Mouse (Mus musculus) MEL (cell line): ENCODE results near the gene Zfp566.

Experiments used
- CTCF ChIP-seq, 3 experiments: IDR thresholded peaks in 2 of 3; conservative IDR thresholded peaks in 1 of 3; 2 replicates each; pipeline ENCODE4 v1.5.1; 2011 to 2012; ENCODE audit warnings: low read length in 3 of 3, low read depth in 2 of 3, mild to moderate bottlenecking in 2 of 3, improper control_type of control experiment in 1 of 3, inconsistent platforms in 1 of 3, mixed read lengths in 1 of 3, moderate library complexity in 1 of 3; ENCODE audit not compliant: control insufficient read depth in 1 of 3, insufficient read depth in 1 of 3, poor library complexity in 1 of 3, severe bottlenecking in 1 of 3
- E2F4 ChIP-seq: IDR thresholded peaks from 2 replicates; pipeline ENCODE4 v1.6.1; 2011; ENCODE audit warnings: low read depth, low read length, improper control_type of control experiment, borderline replicate concordance
- NRF1 ChIP-seq: IDR thresholded peaks from 2 replicates; pipeline ENCODE4 v1.6.1; 2014; ENCODE audit warnings: low read depth, mild to moderate bottlenecking, inconsistent platforms, low read length, improper control_type of control experiment, moderate library complexity; ENCODE audit not compliant: poor library complexity, insufficient read depth, severe bottlenecking
- POLR2A ChIP-seq, 2 experiments: IDR thresholded peaks; 2 replicates each; pipeline ENCODE4 v1.6.1; 2011 to 2012; ENCODE audit warnings: low read length in 2 of 2, mild to moderate bottlenecking in 2 of 2, control low read depth in 1 of 2, improper control_type of control experiment in 1 of 2, low read depth in 1 of 2, moderate library complexity in 1 of 2; ENCODE audit not compliant: control insufficient read depth in 1 of 2, insufficient read depth in 1 of 2, poor library complexity in 1 of 2
- POLR2AphosphoS5 ChIP-seq: IDR thresholded peaks from 2 replicates; pipeline ENCODE4 v1.6.1; 2012; ENCODE audit warnings: low read depth, borderline replicate concordance, mild to moderate bottlenecking, inconsistent platforms, low read length, moderate library complexity, mixed read lengths
- TBP ChIP-seq: IDR thresholded peaks from 2 replicates; pipeline ENCODE4 v1.8.0; 2011; ENCODE audit warnings: low read depth, low read length, improper control_type of control experiment

GRCm38 (mm10) chr7:30095551-30096125 is 5.3 kb upstream of the Zfp566 start:
- TF ChIP-seq CTCF (IDR thresholded peaks at IDR 0.05 in 2 of 3, conservative IDR thresholded peaks at IDR 0.05 in 1 of 3; ENCODE audit: control insufficient read depth in 1 of 3, insufficient read depth in 1 of 3, low read depth in 2 of 3, low read length in 3 of 3, poor library complexity in 1 of 3, severe bottlenecking in 1 of 3) (no peak), NRF1 (no peak), E2F4 (no peak), POLR2AphosphoS5 (no peak), POLR2A (IDR thresholded peaks at IDR 0.05; ENCODE audit: control insufficient read depth in 1 of 2, insufficient read depth in 1 of 2, low read depth in 1 of 2, low read length in 2 of 2, poor library complexity in 1 of 2) (no peak), TBP (no peak)
